Mouse (Mus musculus) left cerebral cortex, postnatal 10 days (tissue): ENCODE data around the gene Ccdc91. TPM values are rescaled to one million over a fixed set of nuclear protein-coding genes. Genes with fewer than 3 reads are reported as not detected.

ENCODE experiments used
- DNase-seq, 2 experiments: peaks; one replicate each; pipeline ENCODE4 v3.0.0; 2021 to 2022; ENCODE audit warnings: low spot score in 2 of 2, mixed read lengths in 1 of 2; ENCODE audit errors: extremely low spot score in 1 of 2
- intact Hi-C: fragments of 180-260 bp; cut with DNase I; formaldehyde crosslinking; loops from one replicate; pipeline ENCODE4 v1.15.1; 2025
- total RNA-seq, 2 experiments: library from RNA; stranded (reverse); gene quantifications; 2 replicates each; pipeline ENCODE4 v1.2.3; 2021

The Ccdc91 gene
- 10 to 100 TPM; 24.6 to 26.4 TPM for total RNA-seq

DNA sequence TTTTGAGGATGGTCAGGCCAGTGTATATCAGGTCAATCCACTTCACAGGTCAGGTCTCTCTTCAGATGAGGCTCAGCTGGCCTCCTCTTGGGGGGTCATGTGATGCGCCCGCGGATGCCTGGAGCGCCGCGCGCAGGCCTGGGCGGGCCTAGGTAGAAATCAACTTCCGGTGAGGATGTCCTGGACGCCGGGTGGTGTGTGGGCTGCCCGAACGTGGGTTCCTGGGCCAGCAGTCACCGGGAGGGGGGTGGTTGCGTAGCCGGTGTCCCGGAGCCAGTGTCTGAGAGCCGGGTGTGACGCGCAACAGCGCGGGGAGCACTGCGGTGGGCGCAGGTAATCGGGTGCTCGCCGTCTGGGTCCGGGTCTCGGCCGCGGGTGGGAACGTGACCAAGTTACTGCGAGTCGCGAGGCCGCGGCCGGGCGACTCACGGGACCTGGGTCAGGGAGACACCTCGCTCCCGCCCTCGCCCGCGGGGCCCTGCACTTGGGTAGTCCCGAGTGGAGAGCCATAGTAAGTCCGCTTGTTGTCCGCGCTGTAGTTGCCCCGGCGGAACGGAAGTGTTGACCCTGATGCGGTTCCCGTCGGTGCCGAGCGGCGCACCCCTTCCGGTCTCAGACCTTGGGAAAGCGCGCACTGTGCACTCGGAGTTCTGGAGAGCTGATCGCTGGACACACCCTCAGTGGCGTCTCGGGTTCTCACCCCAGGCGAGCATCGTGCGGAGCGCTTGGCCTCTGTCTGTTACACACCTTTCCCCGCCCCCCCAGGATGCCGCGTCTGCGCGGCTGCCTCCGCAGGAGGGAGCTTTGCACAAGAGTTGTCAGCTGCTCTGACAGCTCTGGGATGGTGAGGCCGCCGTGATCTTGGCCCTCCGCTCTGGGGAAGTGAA, at the start of gene Ccdc91:
Ccdc91 (plus strand) TSS at position 102 of the 887 bp plus-strand sequence.
- intact Hi-C loops = no loop called here

DNA sequence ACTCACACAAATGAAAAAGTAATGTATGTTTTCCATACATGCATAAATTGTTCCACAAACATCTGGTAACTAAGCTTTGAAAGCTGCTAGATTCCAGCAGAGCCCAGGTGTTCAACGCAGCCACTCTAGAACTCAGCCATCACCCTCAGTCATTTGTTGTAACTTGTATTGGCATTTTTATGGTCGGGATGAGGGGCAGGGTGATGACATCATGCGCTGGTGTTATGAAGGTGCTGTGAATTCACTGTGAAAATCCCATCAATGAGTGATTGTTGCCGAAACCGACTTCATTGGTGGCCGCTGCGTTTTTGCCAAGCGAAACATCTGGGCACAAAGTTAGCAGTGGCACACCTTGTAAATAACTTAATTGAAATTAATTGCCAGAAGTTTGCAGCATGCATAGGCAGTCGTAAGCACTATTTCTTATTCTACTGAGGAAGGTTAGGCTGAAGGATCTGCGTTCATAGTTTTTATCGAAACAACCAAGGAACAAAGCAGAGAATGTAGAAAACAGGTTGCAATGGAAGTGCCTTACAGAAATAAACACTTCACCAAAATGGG, 48.6 kb upstream of the Ccdc91 start:
- intact Hi-C loops = no loop called here

More for the DNA sequence above, at the start of gene Ccdc91:
- DNase-seq = peak; percentile 82 to 94

DNA sequence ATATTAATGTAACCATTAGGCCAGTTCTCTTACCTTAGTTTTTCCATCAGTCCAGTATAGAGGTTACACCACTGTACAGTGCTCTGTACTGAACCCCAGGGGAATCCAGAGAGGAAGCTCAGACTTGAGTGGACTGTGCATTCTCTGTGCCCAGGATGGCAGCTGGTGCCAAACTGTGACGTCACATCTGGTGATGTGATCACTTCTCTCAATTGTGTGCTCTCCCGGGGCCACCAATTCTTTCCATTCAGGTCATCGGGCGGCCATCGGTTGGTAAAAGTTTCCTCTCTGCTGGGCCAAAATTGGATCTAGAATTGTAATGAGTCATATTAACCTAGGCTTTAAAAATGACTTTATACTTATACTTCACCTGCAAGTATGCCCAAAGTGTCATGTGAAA, 19.9 kb upstream of the Ccdc91 start:
- intact Hi-C loops = no loop called here
- no peak for DNase-seq

More for the DNA sequence above, 48.6 kb upstream of the Ccdc91 start:
- no peak for DNase-seq

DNA sequence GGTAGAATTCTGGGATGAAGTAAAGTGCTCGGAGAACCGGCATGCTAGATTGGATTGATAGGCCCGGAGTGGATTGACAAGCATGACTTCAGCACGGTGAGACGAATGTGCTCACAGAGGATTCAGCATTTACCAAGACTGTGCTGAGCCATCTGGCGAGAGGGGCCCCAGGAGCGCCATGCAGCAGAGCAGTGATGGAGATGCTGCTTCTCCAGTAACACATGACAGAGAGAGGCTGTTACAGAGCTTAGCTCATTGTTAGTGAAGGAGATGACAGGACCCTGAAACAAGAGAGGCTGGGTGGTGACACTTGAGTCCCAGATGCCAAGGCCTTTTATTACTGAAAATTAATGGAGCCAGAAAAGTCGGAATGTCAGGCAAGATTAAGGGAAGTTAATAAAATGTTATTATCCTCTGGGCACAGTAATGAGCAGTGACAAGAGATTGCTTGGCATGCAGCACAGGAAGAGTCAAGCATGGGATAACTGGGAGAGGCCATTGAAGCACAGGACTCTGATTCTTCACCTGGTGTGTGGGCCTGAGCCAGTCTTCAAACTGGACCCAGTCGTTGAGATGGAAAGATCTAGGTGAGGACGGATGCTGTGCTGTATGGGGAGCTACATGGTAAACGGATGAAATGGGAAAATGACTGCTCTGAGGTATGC, 16.9 kb upstream of the Ccdc91 start:
- DNase-seq = no peak
- intact Hi-C loops = no loop called here

DNA sequence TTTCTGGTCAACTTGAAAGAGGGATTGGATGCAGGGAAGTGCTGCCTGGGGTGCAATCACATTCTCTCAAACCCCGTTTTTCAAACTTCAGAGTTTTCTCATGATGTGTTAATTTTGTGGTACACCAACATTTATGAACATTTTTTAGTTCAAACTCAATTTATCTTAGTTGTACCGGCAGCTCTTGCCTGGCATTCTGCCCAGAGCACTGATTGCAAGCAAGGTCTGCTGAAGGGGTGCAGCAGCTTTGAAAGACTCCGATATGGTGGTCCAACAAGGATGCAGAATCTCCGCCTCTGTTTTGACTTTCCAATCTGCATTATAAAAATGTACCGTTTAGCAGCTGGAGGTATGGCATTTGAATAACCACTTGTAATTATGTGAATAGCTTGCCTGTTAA, 5.6 kb upstream of the Ccdc91 start:
- no peak for DNase-seq
- intact Hi-C loops = no loop called here

DNA sequence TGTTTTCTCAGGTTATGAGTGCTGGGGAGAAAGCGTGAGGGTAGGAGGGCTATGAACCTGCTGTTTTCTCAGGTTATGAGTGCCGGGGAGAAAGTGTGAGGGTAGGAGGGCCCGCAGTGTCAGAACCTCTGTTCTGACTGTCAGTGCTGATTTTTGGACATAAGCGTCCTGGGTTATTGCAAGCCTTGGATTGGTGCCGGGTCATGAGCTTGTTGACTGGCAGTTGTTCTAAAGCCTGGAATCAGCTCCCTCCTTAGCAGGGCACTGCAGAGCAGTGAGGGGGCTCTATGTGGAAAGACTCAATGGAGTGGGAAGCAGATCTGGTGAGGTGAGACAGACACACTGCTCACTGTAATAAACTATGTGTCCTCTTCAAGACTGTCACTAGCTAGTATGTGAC, 5.5 kb downstream of the Ccdc91 start:
- intact Hi-C loops = no loop called here
- no peak for DNase-seq

DNA sequence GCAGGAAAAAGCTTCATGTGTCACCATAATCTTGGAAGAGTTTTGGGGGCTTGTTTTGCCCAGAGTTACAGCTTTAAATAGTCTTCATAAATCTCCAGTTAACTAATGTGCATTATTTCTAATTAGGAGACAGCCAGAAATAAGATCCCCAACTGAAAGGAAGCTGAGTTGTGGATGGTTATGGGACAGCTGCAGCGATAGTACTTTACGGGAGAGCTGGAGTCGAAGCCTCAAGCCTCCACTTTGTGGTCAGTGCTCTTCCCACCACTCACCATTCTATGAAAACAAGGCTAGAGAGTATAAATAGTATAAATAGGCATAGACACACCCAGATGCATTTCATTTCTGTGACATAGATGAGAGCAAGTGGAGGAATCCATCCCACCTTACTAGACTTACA, 14.5 kb downstream of the Ccdc91 start:
- DNase-seq = no peak
- intact Hi-C loops = no loop called here

DNA sequence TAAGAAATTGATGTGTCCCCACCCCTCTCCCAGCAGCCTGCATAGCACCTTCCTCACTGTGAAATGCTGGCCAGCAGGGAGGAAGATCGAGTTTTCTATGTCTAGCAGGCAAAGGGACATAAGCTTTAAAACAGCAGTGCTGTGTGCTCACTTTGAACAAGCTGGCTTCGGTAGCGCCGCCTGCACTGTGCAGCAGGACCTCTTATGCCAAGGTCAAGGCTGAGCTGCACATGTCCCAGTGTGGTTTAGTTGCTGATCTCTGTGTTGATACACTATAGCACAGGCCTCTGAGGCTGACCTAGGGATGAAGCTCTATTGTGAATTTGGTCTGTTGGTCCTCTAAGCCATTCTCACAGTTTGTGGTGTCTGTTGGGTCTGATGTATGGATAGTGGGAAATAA, 16.9 kb downstream of the Ccdc91 start:
- no peak for DNase-seq
- intact Hi-C loops = no loop called here

DNA sequence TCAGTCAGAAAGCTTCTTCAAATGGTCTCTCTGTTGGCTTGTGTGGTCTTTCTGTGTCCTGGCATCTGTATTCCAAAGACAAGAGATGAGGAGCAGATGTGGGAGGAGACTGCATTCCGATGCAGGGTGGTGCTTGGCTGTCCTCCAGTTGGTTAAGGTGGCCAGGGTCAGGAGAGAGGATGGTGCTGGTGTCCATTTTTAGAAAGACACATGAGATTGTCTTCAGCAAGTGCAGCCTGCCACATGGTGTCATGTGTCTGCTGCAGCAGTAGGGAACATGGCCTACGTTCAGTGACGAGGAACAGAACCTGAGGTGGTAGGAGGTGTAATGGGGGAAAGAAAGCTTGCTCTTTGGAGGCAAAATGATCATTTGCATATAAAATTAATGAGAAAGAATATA, 25.8 kb downstream of the Ccdc91 start:
- DNase-seq = no peak
- intact Hi-C loops = no loop called here

DNA sequence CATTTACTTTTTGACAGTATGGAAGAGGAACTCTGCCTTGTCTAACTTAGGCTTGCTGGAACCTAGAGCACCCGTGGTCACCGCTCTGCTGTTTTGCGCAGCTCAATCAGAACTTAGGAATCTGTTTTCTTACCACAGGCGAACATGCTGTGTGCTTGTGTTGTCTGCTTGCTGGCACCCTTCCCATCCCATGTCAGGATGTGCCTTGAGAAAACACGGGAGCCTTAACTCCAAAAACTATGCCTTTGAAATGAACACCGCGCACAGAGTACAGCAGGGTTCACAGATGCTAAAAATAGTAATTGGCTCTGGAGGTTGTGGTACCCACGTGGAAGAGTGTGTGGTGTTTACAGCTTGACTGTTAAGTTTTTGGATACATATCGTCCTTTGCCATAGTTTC, 30.4 kb downstream of the Ccdc91 start:
- intact Hi-C loops = no loop called here
- DNase-seq = peak in 1 of 2 experiments; percentile 64

DNA sequence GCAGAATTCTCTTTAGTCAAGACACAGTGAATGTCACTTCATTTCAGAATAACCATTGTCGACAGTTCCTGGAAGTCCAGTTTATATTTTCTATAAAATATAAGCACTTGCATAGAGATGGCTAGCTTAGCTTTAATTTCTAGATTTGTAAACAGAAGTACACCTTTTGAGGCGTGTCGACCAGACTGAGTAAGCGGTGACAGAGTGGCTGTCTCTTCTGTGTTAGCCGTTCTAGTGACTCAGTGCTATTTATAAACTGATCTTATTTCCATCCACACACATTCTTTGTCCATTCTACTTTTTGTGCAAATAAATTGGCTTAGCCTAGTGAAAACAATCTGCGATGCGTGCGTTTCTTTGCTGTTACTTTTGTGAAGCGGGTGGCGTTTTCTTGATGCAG, 30.9 kb downstream of the Ccdc91 start:
- intact Hi-C loops = no loop called here
- DNase-seq = no peak

DNA sequence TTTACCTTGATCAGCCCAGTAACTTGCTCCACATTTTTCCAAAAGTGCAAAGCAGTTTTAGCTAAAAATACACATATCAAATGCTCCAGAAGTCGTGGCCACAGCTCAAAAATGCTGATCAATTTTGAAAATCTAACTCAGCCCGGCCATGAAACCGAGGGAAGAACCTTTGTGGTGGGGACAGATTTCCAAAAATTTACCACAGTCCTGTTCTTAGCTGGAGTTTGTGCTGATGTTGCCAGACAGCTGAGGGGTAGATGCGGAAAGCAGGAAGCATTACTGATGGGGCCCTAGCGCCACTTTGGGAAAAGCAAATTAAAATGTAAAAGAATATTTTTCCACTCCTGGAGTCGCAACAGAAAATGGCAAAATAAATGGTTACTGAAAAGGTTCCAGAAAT, 31.6 kb downstream of the Ccdc91 start:
- intact Hi-C loops = no loop called here
- DNase-seq = no peak

DNA sequence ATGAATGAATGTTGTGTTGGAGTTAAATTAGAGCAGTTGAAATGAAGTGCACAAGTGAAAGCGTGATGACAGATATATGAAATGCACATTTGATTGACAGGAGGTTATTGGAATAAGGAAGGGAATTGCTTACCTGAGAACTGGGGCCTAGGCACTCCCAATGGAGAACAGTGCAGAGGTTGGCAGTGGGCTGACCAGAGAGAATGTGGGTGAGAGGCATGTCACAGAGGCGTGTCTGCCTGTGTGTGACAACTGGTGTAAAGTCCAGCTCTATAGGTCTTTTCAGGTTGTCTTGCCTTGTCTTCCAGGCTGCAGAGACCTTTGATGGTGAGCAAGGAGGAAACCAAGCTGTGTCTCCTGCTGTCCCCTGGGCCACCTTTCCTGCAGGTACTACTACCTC, 34.9 kb downstream of the Ccdc91 start:
- no peak for DNase-seq
- intact Hi-C loops = no loop called here

DNA sequence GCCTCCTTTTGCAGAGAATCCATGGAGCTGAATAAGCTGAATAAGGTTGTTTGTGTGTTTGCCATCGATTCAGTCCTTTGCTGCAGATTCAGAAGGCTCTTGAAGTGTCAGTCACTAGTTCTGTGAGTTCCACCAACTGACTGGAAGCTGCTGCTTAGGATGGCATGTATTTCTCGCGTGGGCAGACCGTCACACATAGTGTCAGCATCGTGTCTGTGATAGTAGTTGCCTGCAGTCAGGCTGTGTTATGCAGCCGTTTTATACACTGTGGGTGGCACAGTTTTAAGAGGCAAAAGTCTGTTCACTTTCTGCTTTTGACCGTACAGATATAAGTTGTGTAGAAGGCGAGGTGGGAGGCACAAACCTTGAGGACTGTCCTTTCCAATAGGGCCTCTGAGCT, 42.3 kb downstream of the Ccdc91 start:
- intact Hi-C loops = no loop called here
- peak in 1 of 2 experiments; percentile 36 for DNase-seq

DNA sequence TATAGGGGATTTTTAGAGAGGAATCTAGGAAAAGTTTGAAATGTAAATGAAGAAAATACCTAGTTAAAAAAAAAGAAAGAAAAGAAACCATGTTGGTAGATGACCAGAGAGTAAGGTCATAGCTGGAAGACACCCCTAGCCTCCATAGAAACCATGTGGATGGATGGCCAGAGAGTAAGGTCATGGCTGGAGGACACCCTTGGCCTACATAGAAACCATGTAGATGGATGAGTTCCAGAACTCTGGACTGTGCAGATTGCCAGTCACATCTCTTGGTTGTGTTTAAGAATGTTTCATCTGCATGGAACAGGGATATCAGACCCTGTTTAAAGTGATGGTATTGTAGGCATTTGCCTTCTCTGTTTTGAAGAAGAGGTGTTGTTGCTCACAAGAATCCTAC, 49.6 kb downstream of the Ccdc91 start:
- DNase-seq = no peak
- intact Hi-C loops = no loop called here

DNA sequence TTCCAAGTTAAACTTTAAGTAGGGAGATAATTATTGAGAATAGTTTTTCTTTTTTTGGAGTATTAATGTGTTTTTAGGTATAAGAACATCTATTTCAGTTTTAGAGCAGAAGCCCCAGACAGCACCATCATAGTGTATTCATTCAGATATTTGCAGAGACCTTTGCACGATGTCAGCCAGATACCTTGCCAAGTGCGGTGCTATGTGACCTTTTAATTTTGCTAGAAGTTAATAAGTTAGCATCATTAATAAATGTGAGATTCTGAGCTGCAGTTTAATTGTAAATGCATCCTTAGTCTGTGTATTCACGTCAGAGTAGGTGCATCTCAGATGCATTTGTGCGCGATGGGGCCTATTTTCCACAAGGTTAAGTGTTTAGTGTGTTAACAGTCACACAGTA, 59.3 kb downstream of the Ccdc91 start:
- intact Hi-C loops = no loop called here
- DNase-seq = no peak

DNA sequence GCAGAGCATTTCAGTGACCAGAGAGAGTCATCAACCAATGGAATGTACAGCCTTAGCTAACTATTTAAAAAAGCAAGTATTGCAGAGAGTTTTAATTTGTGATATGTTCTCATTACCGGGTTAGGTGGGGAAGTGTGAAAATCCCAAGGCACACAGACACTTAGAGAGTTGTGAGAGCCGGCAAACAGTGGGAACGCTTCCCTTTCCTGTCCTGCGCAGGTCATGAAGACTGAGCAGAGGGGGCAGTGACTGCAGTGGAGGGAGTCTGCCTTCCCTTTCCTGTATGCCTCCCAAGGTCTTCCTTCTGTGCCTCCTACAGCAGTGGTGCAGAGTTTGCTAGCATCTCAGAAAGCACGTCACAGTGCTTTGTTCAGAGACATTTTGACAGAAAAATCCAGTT, 62.6 kb downstream of the Ccdc91 start:
- intact Hi-C loops = no loop called here
- no peak for DNase-seq

DNA sequence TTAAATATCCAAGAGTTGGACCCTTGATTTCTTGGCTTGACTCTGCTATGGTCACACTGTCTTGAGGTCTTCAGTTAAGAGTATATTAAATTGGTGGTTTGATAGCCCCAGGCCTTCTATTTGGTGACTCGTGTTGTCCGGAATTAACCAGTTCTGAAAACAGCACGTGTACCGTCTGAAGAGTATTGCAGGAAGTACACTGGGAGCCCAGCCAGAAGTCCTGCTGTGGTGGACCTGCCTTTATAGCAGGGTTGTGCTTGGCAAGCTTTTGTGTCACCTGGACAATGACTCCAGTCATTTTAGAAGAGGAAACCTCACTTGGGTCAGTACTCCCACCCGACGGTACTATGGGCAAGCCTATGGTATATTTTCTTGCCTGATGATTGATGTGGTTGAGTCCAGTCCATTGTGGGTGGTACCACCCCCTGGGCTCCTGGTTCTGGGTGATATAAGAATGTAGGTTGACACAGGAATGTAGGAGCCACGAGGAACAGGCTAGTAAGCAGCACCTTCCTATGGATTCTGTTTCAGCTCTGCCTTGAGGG, 63.5 kb downstream of the Ccdc91 start:
- DNase-seq = peak in 1 of 2 experiments; percentile 66

DNA sequence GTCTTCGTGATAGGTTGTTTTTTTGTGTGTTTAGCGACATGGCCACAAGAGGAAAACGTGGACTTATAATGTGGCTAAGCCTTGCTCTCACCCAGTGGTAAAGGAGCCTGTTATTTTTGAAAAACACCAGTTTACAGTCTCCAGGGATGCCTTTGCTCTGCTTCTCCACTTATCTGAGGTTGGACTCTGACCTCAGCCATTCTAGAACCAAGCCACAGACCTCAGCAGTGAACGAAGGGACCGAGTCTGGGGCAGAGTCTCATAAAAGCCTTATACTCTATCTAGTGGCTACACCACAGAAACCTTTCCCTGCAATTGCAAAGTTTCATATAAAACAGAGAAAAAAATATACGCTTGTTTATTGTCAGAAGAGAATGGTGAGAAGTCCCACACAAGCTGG, 65.3 kb downstream of the Ccdc91 start:
- intact Hi-C loops = no loop called here
- no peak for DNase-seq

More for the DNA sequence above, 63.5 kb downstream of the Ccdc91 start:
- intact Hi-C loops = no loop called here

DNA sequence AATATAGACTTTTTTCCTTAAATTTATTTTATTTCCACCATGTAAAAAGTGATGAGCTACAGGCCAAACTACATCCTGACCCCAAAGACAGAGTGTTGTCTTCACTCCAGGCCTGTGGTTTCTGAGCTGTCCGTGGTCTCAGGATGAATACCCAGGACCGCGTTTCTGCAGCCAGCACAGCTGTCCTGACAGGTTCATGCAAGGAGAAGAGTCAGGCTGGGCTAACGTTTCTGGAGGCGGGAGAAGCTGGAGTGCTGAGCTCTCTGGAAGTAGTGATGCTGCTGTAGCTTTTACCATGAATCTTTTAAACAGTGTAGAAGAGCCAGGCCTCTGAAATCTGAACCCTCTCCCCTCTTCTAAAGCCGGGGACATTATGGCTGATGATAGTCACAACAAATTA, 80.0 kb downstream of the Ccdc91 start:
- intact Hi-C loops = no loop called here
- no peak for DNase-seq
